Mouse (Mus musculus) heart, adult 2 months (tissue): ENCODE measurements at regions not wholly inside any gene's neighbourhood (a gene's known extent, or its start where the extent isn't known, plus 50 kb on each side); places are given as distances from the start of the nearest gene placed in this dataset.
A peak's percentile ranks its signal among the peaks of the same experiment; 100 is the strongest.

Experiments used
- CTCF ChIP-seq: fragments of 200-600 bp; IDR thresholded peaks from 2 replicates; pipeline ENCODE4 v1.8.1; 2022; ENCODE audit warnings: antibody characterized with exemption, mild to moderate bottlenecking, moderate library complexity
- EP300 ChIP-seq: fragments of 200-500 bp; IDR thresholded peaks from 2 replicates; pipeline ENCODE4 v1.6.1; 2011; ENCODE audit warnings: low read depth, low read length, control low read depth; ENCODE audit not compliant: insufficient read depth
- POLR2A ChIP-seq: fragments of 200-500 bp; IDR thresholded peaks from 2 replicates; pipeline ENCODE4 v1.6.1; 2011; ENCODE audit warnings: mild to moderate bottlenecking, low read depth, low read length, control low read depth; ENCODE audit not compliant: insufficient read depth

DNA sequence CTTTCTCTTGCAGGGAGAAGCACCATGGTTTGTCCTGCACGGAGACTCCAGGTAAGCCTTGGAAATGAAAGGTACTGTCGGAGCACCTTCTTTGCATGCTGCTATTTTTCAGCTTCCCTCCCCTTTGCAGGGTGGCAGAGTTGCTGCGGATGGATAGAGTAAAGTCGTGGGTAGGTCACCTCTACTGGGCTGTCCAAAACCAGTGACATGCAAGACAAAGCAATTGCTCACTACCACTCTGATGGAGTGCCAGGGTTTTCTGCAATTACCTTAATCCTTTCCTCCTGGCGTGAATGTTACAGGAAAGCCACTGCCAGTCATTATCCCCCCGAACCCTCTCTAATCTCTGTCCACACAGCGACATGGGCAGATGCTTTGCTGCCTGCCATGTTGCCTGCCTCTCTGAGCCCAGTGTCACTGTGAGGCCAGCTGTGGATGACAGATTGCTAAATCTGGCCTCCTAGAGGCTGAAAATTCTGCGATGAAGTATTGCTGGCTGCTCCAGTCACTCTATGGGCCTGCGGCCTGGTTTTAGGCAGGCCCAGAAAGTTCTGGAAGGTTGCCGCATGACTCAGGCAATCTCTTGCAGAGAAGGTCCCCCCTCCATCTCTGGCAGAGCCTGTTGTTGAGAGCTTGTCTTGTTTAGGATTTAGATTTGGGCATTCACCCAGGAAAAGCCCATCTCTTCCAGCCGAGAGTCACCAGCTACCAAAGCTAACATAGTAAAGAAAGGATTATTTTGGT is 54.1 kb upstream of the Sod3 start:
- TF ChIP-seq CTCF (peak; percentile 28; the same call in 1 of the 2 replicates), POLR2A (no peak), EP300 (no peak)
